Mouse (Mus musculus): Measurements from ENCODE around the gene Irf6.

- TF ChIP-seq CTCF (conservative IDR thresholded peaks at IDR 0.05; ENCODE audit: low read length) (no peak), NANOG (IDR thresholded peaks at IDR 0.05; ENCODE audit: borderline replicate concordance, low read length) (no peak)
These were observed 28.2 kb downstream of the Irf6 start for GRCm38 (mm10) chr1:193181104-193181503.

Measured in E14TG2a.4 (cell line).